Comparison of ENCODE assay signal across 28 mouse cellular contexts in genomic region chrX:161537290-161537689, GRCm38 (mm10).
DNase-seq lines count a peak whose midpoint lies in the region; ATAC-seq and TF ChIP-seq lines count a peak whose summit lies in the region.
"Had no signal": no experiment of that assay in that cellular context is flagged by ENCODE, and none has a peak within 500 bp of the region (broad histone marks: within the 10 kb centered on the region; RNA-seq: fewer than 3 reads in every experiment).

No protein-coding gene starts in this region.

- no peak for TF ChIP-seq EP300 in heart, adult 2 months (IDR thresholded peaks at IDR 0.05; ENCODE audit: insufficient read depth, low read depth, low read length)

- intact Hi-C loops in heart, adult 2 months (cut with DNase I), result no loop called here

- no peaks in the 10 kb centered on the region for H3K36me3 ChIP-seq in heart, adult 2 months (ENCODE audit: control insufficient read depth, insufficient read depth, low read length)
- H3K36me3 ChIP-seq: embryonic facial prominence, embryonic 10.5 days; embryonic facial prominence, embryonic 15.5 days; hindbrain, embryonic 12.5 days; limb, embryonic 12.5 days; liver, embryonic 15.5 days; midbrain, embryonic 12.5 days; neural tube, embryonic 13.5 days had no signal

- TF ChIP-seq POLR2A in heart, adult 2 months (IDR thresholded peaks at IDR 0.05; ENCODE audit: insufficient read depth, low read depth, low read length), result no peak

- peak; percentile 77 to 90; a peak in 3 of 4 replicates for ATAC-seq in hematopoietic stem cell, adult 5-6 weeks (replicated peaks in 1 of 2; ENCODE audit: insufficient read depth in 1 of 2, low FRiP score in 2 of 2, low TSS enrichment in 1 of 2, low read depth in 1 of 2, poor library complexity in 2 of 2, severe bottlenecking in 2 of 2)
- ATAC-seq in neutrophil, adult 5-6 weeks (ENCODE audit: extremely low read depth, insufficient number of reproducible peaks, low FRiP score, poor library complexity, severe bottlenecking), result peak; percentile 85
- ATAC-seq: activated CD4-positive, CD25-positive, alpha-beta regulatory T cell, adult 4 months; forebrain, embryonic 14.5 days; intestine, postnatal 0 days had no signal

- no peak for TF ChIP-seq CTCF in heart, adult 2 months (IDR thresholded peaks at IDR 0.05)

- no peaks in the 10 kb centered on the region for H3K4me1 ChIP-seq in heart, adult 2 months (ENCODE audit: control insufficient read depth, insufficient read depth, low read length)
- H3K4me1 ChIP-seq: embryonic facial prominence, embryonic 10.5 days; embryonic facial prominence, embryonic 15.5 days; hindbrain, embryonic 12.5 days; limb, embryonic 12.5 days; liver, embryonic 15.5 days; megakaryocyte, embryonic 14.5 days; midbrain, embryonic 12.5 days; neural tube, embryonic 13.5 days had no signal

- DNase-seq in A20 (ENCODE audit: low read depth, low spot score), result peak; percentile 65
- peak; percentile 14 for DNase-seq in CD4-positive helper T cell, adult 2 months (ENCODE audit: low read depth, low spot score)
- no peak for DNase-seq in heart, adult 2 months
- DNase-seq in layer of hippocampus, adult 18-20 months (ENCODE audit: low spot score in 2 of 2), result no peak
- DNase-seq: adrenal gland, adult 8-10 months; cerebellum, adult 2 months; cerebellum, postnatal 14 days; heart, postnatal 14 days; kidney, adult 9 months; kidney, postnatal 14 days; lung, embryonic 14.5 days; right cerebral cortex, postnatal 14 days; thymus, postnatal 4 days had no signal

- H3K27ac ChIP-seq in heart, adult 2 months, result no peak overlapping the region
- H3K27ac ChIP-seq: embryonic facial prominence, embryonic 10.5 days; embryonic facial prominence, embryonic 15.5 days; hindbrain, embryonic 12.5 days; left cerebral cortex, adult 2 months; limb, embryonic 12.5 days; liver, embryonic 15.5 days; midbrain, embryonic 12.5 days; neural tube, embryonic 13.5 days had no signal

- no peak overlapping the region for H3K4me3 ChIP-seq in heart, adult 2 months
- H3K4me3 ChIP-seq: embryonic facial prominence, embryonic 10.5 days; embryonic facial prominence, embryonic 15.5 days; hindbrain, embryonic 12.5 days; left cerebral cortex, adult 2 months; limb, embryonic 12.5 days; liver, embryonic 15.5 days; megakaryocyte, embryonic 14.5 days; midbrain, embryonic 12.5 days; myocyte; neural tube, embryonic 13.5 days had no signal

- H3K9ac ChIP-seq in heart, adult 2 months (ENCODE audit: low read depth, low read length), result no peak overlapping the region
- H3K9ac ChIP-seq: embryonic facial prominence, embryonic 15.5 days; hindbrain, embryonic 12.5 days; limb, embryonic 12.5 days; liver, embryonic 15.5 days; lung, embryonic 14.5 days; midbrain, embryonic 12.5 days; neural tube, embryonic 13.5 days had no signal

- H3K27me3 ChIP-seq in heart, adult 2 months (ENCODE audit: control insufficient read depth, insufficient read depth, low read length), result no peaks in the 10 kb centered on the region
- H3K27me3 ChIP-seq: embryonic facial prominence, embryonic 15.5 days; liver, embryonic 15.5 days; megakaryocyte, embryonic 14.5 days had no signal

- no peaks in the 10 kb centered on the region for H3K79me2 ChIP-seq in heart, adult 2 months (replicated peaks; ENCODE audit: control insufficient read depth, insufficient read depth, low read length)

Comparison
In these comparisons a context has a peak if more than half of its experiments do, and no peak if none do; other contexts are left out.
1. DNase-seq: peak in A20 (single experiment) and CD4-positive helper T cell, adult 2 months (single experiment); none in heart, adult 2 months (0 of 2) and layer of hippocampus, adult 18-20 months (0 of 2).